Mouse (Mus musculus) stomach, postnatal 0 days (tissue): ENCODE data around the gene Cdh4.

ENCODE experiments used
- CTCF ChIP-seq: IDR thresholded peaks from 2 replicates; pipeline ENCODE4 v1.5.1; 2016; ENCODE audit warnings: antibody characterized with exemption, low read depth, mild to moderate bottlenecking, moderate library complexity
- EP300 ChIP-seq: optimal IDR thresholded peaks from 2 replicates; pipeline ENCODE3; 2016; ENCODE audit warnings: antibody characterized with exemption

- TF ChIP-seq CTCF (no peak), EP300 (no peak)
These were observed 136.1 kb downstream of the Cdh4 start for GRCm38 (mm10) chr2:179578329-179578728.
